Mouse (Mus musculus) embryo, embryonic 10 days (tissue): ENCODE results near the gene Lbh.
A peak's percentile ranks its signal among the peaks of the same experiment; 100 is the strongest.

Experiments used
- DNase-seq: peaks from one replicate; pipeline ENCODE4 v3.0.0-alpha.2; 2015; ENCODE audit warnings: low spot score

Gene Lbh

GRCm38 (mm10) chr17:72918053-72918452 is at the start of gene Lbh:
Lbh (plus strand) TSS chr17:72918305.
- DNase-seq = peak; percentile 87

GRCm38 (mm10) chr17:72878979-72879378 is 39.1 kb upstream of the Lbh start:
- no peak for DNase-seq

- DNase-seq = no peak
Measured at GRCm38 (mm10) chr17:72880156-72880555, 37.9 kb upstream of the Lbh start.

- no peak for DNase-seq
Measured at GRCm38 (mm10) chr17:72881051-72881450, 37.1 kb upstream of the Lbh start.

GRCm38 (mm10) chr17:72881804-72882203 is 36.3 kb upstream of the Lbh start:
- no peak for DNase-seq

- DNase-seq = peak; percentile 91
Measured at GRCm38 (mm10) chr17:72889556-72890397, 28.3 kb upstream of the Lbh start.

GRCm38 (mm10) chr17:72890398-72890898 is 27.7 kb upstream of the Lbh start:
- no peak for DNase-seq

GRCm38 (mm10) chr17:72891556-72891955 is 26.5 kb upstream of the Lbh start:
- DNase-seq = no peak

- DNase-seq = no peak
Measured at GRCm38 (mm10) chr17:72895506-72895905, 22.6 kb upstream of the Lbh start.

GRCm38 (mm10) chr17:72897076-72897475 is 21.0 kb upstream of the Lbh start:
- no peak for DNase-seq

- no peak for DNase-seq
Measured at GRCm38 (mm10) chr17:72897961-72898360, 20.1 kb upstream of the Lbh start.

GRCm38 (mm10) chr17:72898775-72899174 is 19.3 kb upstream of the Lbh start:
- DNase-seq = no peak

GRCm38 (mm10) chr17:72901021-72901420 is 17.1 kb upstream of the Lbh start:
- DNase-seq = no peak

- DNase-seq = no peak
Measured at GRCm38 (mm10) chr17:72901705-72902104, 16.4 kb upstream of the Lbh start.

GRCm38 (mm10) chr17:72903321-72903720 is 14.8 kb upstream of the Lbh start:
- DNase-seq = no peak

- DNase-seq = no peak
Measured at GRCm38 (mm10) chr17:72903921-72904421, 14.1 kb upstream of the Lbh start.

- no peak for DNase-seq
Measured at GRCm38 (mm10) chr17:72904873-72905272, 13.2 kb upstream of the Lbh start.

GRCm38 (mm10) chr17:72906231-72906896 is 11.7 kb upstream of the Lbh start:
- no peak for DNase-seq

- DNase-seq = no peak
Measured at GRCm38 (mm10) chr17:72907211-72907610, 10.9 kb upstream of the Lbh start.

GRCm38 (mm10) chr17:72907777-72908176 is 10.3 kb upstream of the Lbh start:
- DNase-seq = no peak

GRCm38 (mm10) chr17:72908561-72908960 is 9.5 kb upstream of the Lbh start:
- no peak for DNase-seq

GRCm38 (mm10) chr17:72909061-72909852 is 8.8 kb upstream of the Lbh start:
- no peak for DNase-seq
